Mouse (Mus musculus): ENCODE data around the gene Adamts9. TPM values are rescaled to one million over a fixed set of nuclear protein-coding genes. Genes with fewer than 3 reads are reported as not detected.

Adamts9 gene
- polyA plus RNA-seq, 1 experiment: 2.0 TPM

- Histone ChIP-seq H3K4me3 (replicated peaks; ENCODE audit: insufficient read depth, low read depth, low read length) (no peak overlapping the region), H3K27ac (ENCODE audit: insufficient read depth, low read length) (no peak overlapping the region), H3K4me1 (ENCODE audit: control insufficient read depth, insufficient read depth, low read length) (no peaks in the 10 kb centered on the region), H3K27me3 (ENCODE audit: control insufficient read depth, insufficient read depth, low read length) (no peaks in the 10 kb centered on the region)
- WGBS: 47% methylated on average over 2 of the region's 2 CpGs
- no peak for DNase-seq
- TF ChIP-seq CTCF (IDR thresholded peaks at IDR 0.05; ENCODE audit: borderline replicate concordance, insufficient read depth, low read depth, low read length) (no peak), POLR2A (IDR thresholded peaks at IDR 0.05; ENCODE audit: borderline replicate concordance, insufficient read depth, low read length) (no peak)
These were observed 112.2 kb downstream of the Adamts9 start for GRCm38 (mm10) chr6:92831106-92831505.

- TF ChIP-seq POLR2A (IDR thresholded peaks at IDR 0.05; ENCODE audit: borderline replicate concordance, insufficient read depth, low read length): no peak
- TF ChIP-seq CTCF (IDR thresholded peaks at IDR 0.05; ENCODE audit: borderline replicate concordance, insufficient read depth, low read depth, low read length): no peak
- H3K27me3 ChIP-seq (ENCODE audit: control insufficient read depth, insufficient read depth, low read length): no peaks in the 10 kb centered on the region
- H3K4me1 ChIP-seq (ENCODE audit: control insufficient read depth, insufficient read depth, low read length): no peaks in the 10 kb centered on the region
- H3K27ac ChIP-seq (ENCODE audit: insufficient read depth, low read length): no peak overlapping the region
- no peak for DNase-seq
- no peak overlapping the region for H3K4me3 ChIP-seq (replicated peaks; ENCODE audit: insufficient read depth, low read depth, low read length)
- over 99% methylated on average over 2 of the region's 2 CpGs for WGBS
These were observed 114.1 kb downstream of the Adamts9 start for GRCm38 (mm10) chr6:92829148-92829547.

GRCm38 (mm10) chr6:92827360-92827759, 115.9 kb downstream of the Adamts9 start:
- H3K27ac ChIP-seq (ENCODE audit: insufficient read depth, low read length): no peak overlapping the region
- no peak overlapping the region for H3K4me3 ChIP-seq (replicated peaks; ENCODE audit: insufficient read depth, low read depth, low read length)
- H3K4me1 ChIP-seq (ENCODE audit: control insufficient read depth, insufficient read depth, low read length): no peaks in the 10 kb centered on the region
- TF ChIP-seq POLR2A (IDR thresholded peaks at IDR 0.05; ENCODE audit: borderline replicate concordance, insufficient read depth, low read length) (no peak), CTCF (IDR thresholded peaks at IDR 0.05; ENCODE audit: borderline replicate concordance, insufficient read depth, low read depth, low read length) (no peak)
- DNase-seq: no peak
- 71% methylated on average over 5 of the region's 5 CpGs for WGBS
- H3K27me3 ChIP-seq (ENCODE audit: control insufficient read depth, insufficient read depth, low read length): no peaks in the 10 kb centered on the region

GRCm38 (mm10) chr6:92826561-92826960, 116.7 kb downstream of the Adamts9 start:
- Histone ChIP-seq H3K4me1 (ENCODE audit: control insufficient read depth, insufficient read depth, low read length) (no peaks in the 10 kb centered on the region), H3K27ac (ENCODE audit: insufficient read depth, low read length) (no peak overlapping the region)

GRCm38 (mm10) chr6:92823991-92824390, 119.3 kb downstream of the Adamts9 start:
- WGBS: 55% methylated on average over 7 of the region's 7 CpGs
- TF ChIP-seq CTCF (IDR thresholded peaks at IDR 0.05; ENCODE audit: borderline replicate concordance, insufficient read depth, low read depth, low read length) (no peak), POLR2A (IDR thresholded peaks at IDR 0.05; ENCODE audit: borderline replicate concordance, insufficient read depth, low read length) (no peak)
- Histone ChIP-seq H3K27me3 (ENCODE audit: control insufficient read depth, insufficient read depth, low read length) (no peaks in the 10 kb centered on the region), H3K4me1 (ENCODE audit: control insufficient read depth, insufficient read depth, low read length) (no peaks in the 10 kb centered on the region), H3K4me3 (replicated peaks; ENCODE audit: insufficient read depth, low read depth, low read length) (no peak overlapping the region), H3K27ac (ENCODE audit: insufficient read depth, low read length) (no peak overlapping the region)
- no peak for DNase-seq

More at GRCm38 (mm10) chr6:92826561-92826960, 116.7 kb downstream of the Adamts9 start:
- H3K4me3 ChIP-seq (replicated peaks; ENCODE audit: insufficient read depth, low read depth, low read length): no peak overlapping the region
- H3K27me3 ChIP-seq (ENCODE audit: control insufficient read depth, insufficient read depth, low read length): no peaks in the 10 kb centered on the region
- no peak for TF ChIP-seq POLR2A (IDR thresholded peaks at IDR 0.05; ENCODE audit: borderline replicate concordance, insufficient read depth, low read length)
- no peak for TF ChIP-seq CTCF (IDR thresholded peaks at IDR 0.05; ENCODE audit: borderline replicate concordance, insufficient read depth, low read depth, low read length)
- WGBS: 92% methylated on average over 5 of the region's 5 CpGs
- DNase-seq: no peak

- H3K4me3 ChIP-seq (replicated peaks; ENCODE audit: insufficient read depth, low read depth, low read length): no peak overlapping the region
- no peaks in the 10 kb centered on the region for H3K27me3 ChIP-seq (ENCODE audit: control insufficient read depth, insufficient read depth, low read length)
- no peak for TF ChIP-seq CTCF (IDR thresholded peaks at IDR 0.05; ENCODE audit: borderline replicate concordance, insufficient read depth, low read depth, low read length)
- no peak for TF ChIP-seq POLR2A (IDR thresholded peaks at IDR 0.05; ENCODE audit: borderline replicate concordance, insufficient read depth, low read length)
- 48% methylated on average over 6 of the region's 6 CpGs for WGBS
- no peak overlapping the region for H3K27ac ChIP-seq (ENCODE audit: insufficient read depth, low read length)
- H3K4me1 ChIP-seq (ENCODE audit: control insufficient read depth, insufficient read depth, low read length): no peaks in the 10 kb centered on the region
- DNase-seq: no peak
These were observed 121.3 kb downstream of the Adamts9 start for GRCm38 (mm10) chr6:92822006-92822405.

- DNase-seq: no peak
These were observed 121.7 kb downstream of the Adamts9 start for GRCm38 (mm10) chr6:92821606-92822005.

GRCm38 (mm10) chr6:92817661-92818060, 125.6 kb downstream of the Adamts9 start:
- no peak for DNase-seq
- H3K27me3 ChIP-seq (ENCODE audit: control insufficient read depth, insufficient read depth, low read length): no peaks in the 10 kb centered on the region; the same call in 1 of the 2 replicates
- H3K4me1 ChIP-seq (ENCODE audit: control insufficient read depth, insufficient read depth, low read length): no peaks in the 10 kb centered on the region
- WGBS: 71% methylated on average over 8 of the region's 8 CpGs
- no peak overlapping the region for H3K4me3 ChIP-seq (replicated peaks; ENCODE audit: insufficient read depth, low read depth, low read length)
- TF ChIP-seq POLR2A (IDR thresholded peaks at IDR 0.05; ENCODE audit: borderline replicate concordance, insufficient read depth, low read length): no peak
- TF ChIP-seq CTCF (IDR thresholded peaks at IDR 0.05; ENCODE audit: borderline replicate concordance, insufficient read depth, low read depth, low read length): no peak
- no peak overlapping the region for H3K27ac ChIP-seq (ENCODE audit: insufficient read depth, low read length)

More at GRCm38 (mm10) chr6:92821606-92822005, 121.7 kb downstream of the Adamts9 start:
- H3K4me3 ChIP-seq (replicated peaks; ENCODE audit: insufficient read depth, low read depth, low read length): no peak overlapping the region
- H3K27ac ChIP-seq (ENCODE audit: insufficient read depth, low read length): no peak overlapping the region
- TF ChIP-seq POLR2A (IDR thresholded peaks at IDR 0.05; ENCODE audit: borderline replicate concordance, insufficient read depth, low read length) (no peak), CTCF (IDR thresholded peaks at IDR 0.05; ENCODE audit: borderline replicate concordance, insufficient read depth, low read depth, low read length) (no peak)
- no peaks in the 10 kb centered on the region for H3K4me1 ChIP-seq (ENCODE audit: control insufficient read depth, insufficient read depth, low read length)
- WGBS: 40% methylated on average over 5 of the region's 5 CpGs
- no peaks in the 10 kb centered on the region for H3K27me3 ChIP-seq (ENCODE audit: control insufficient read depth, insufficient read depth, low read length)

Data from cerebellum, adult 2 months (tissue).